Mouse (Mus musculus) spleen, adult 2 months (tissue): ENCODE results near the gene Macrod2.

Experiments
- CTCF ChIP-seq: fragments of 200-500 bp; IDR thresholded peaks from 2 replicates; pipeline ENCODE4 v1.5.1; 2011; ENCODE audit warnings: mild to moderate bottlenecking, inconsistent platforms; ENCODE audit not compliant: insufficient read depth, insufficient read length, insufficient replicate concordance; ENCODE audit errors: extremely low read depth
- POLR2A ChIP-seq: fragments of 200-500 bp; IDR thresholded peaks from 2 replicates; pipeline ENCODE4 v1.6.1; 2011; ENCODE audit warnings: low read depth, low read length, inconsistent platforms

GRCm38 (mm10) chr2:140912179-140912578, 517.1 kb downstream of the Macrod2 start:
- TF ChIP-seq CTCF (no peak), POLR2A (no peak)
